ENCODE assay signal across 17 mouse cellular contexts in genomic region chr15:86266975-86267374, GRCm38 (mm10).
"Had no signal": no experiment of that assay in that cellular context is flagged by ENCODE, and none has a peak within 500 bp of the region (broad histone marks: within the 10 kb centered on the region; RNA-seq: fewer than 3 reads in every experiment).

No protein-coding gene starts in this region.

- H3K4me2 ChIP-seq: liver, embryonic 11.5 days; lung, embryonic 14.5 days; midbrain, embryonic 12.5 days had no signal

- H3K4me3 ChIP-seq: midbrain, embryonic 12.5 days; myocyte had no signal

- ATAC-seq: midbrain, embryonic 16.5 days had no signal

- H3K27ac ChIP-seq: liver, embryonic 14.5 days; midbrain, embryonic 12.5 days had no signal

- H3K9ac ChIP-seq: liver, embryonic 14.5 days; lung, embryonic 14.5 days; midbrain, embryonic 12.5 days had no signal

- H3K36me3 ChIP-seq: midbrain, embryonic 12.5 days had no signal

- DNase-seq: lung, adult 18-20 months; lung, embryonic 14.5 days; lung, postnatal 10 days; lung, postnatal 4 days; retina, postnatal 1 day; right cerebral cortex, adult 18-20 months; right cerebral cortex, postnatal 25 days; right cerebral cortex, postnatal 4 days; spleen, adult 18-20 months; thymus, adult 18-20 months; thymus, postnatal 14 days; thymus, postnatal 36 days had no signal
